Mouse (Mus musculus) erythroblast, embryonic 14.5 days (primary cell): ENCODE data around the gene Pnp. TPM values are rescaled to one million over a fixed set of nuclear protein-coding genes. Genes with fewer than 3 reads are reported as not detected.
"Not testable (repeated sequence)": the region's sequence is repeated elsewhere in the genome, so short reads cannot be mapped to it uniquely, and the experiment has no call there.

Source experiments
- H3K27me3 ChIP-seq: 2 replicates; pipeline ENCODE4 v1.6.1; 2012; ENCODE audit warnings: inconsistent platforms; ENCODE audit not compliant: control insufficient read depth
- H3K36me3 ChIP-seq: 2 replicates; pipeline ENCODE4 v1.6.1; 2012; ENCODE audit warnings: mild to moderate bottlenecking, inconsistent platforms; ENCODE audit not compliant: control insufficient read depth
- H3K4me1 ChIP-seq: 2 replicates; pipeline ENCODE4 v1.6.1; 2012; ENCODE audit warnings: inconsistent platforms; ENCODE audit not compliant: control insufficient read depth
- H3K4me3 ChIP-seq: replicated peaks from 2 replicates; pipeline ENCODE3; 2012; ENCODE audit warnings: moderate library complexity, mild to moderate bottlenecking, inconsistent platforms
- H3K9me3 ChIP-seq: 2 replicates; pipeline ENCODE4 v1.6.1; 2012; ENCODE audit warnings: low read length, inconsistent platforms, mixed read lengths; ENCODE audit not compliant: control insufficient read depth
- GATA1 ChIP-seq: IDR thresholded peaks from 2 replicates; pipeline ENCODE4 v1.6.1; 2012; ENCODE audit warnings: low read length, inconsistent platforms, mixed read lengths
- TAL1 ChIP-seq: IDR thresholded peaks from 3 replicates; pipeline ENCODE4 v1.6.1; 2012; ENCODE audit warnings: low read length, inconsistent platforms, mixed read lengths
- polyA plus RNA-seq: library from polyadenylated mRNA; stranded (reverse); fragments of >175 nt; gene quantifications from 2 replicates; pipeline ENCODE4 v1.2.3, GENCODE M21; 2012

Gene Pnp
- polyA plus RNA-seq, 1 experiment, result 0.20 TPM

- H3K4me1 ChIP-seq, result peaks cover 4% of the 10 kb centered on the region; the same call in 1 of the 2 replicates
- H3K9me3 ChIP-seq, result no peaks in the 10 kb centered on the region
- H3K27me3 ChIP-seq, result no peaks in the 10 kb centered on the region
- H3K4me3 ChIP-seq, result no peak overlapping the region
- H3K36me3 ChIP-seq, result peaks cover 13% of the 10 kb centered on the region
- TF ChIP-seq GATA1 (no peak), TAL1 (no peak)
Observed at GRCm38 (mm10) chr14:50955487-50955886, 24.6 kb downstream of the Pnp start.

- H3K9me3 ChIP-seq, H3K4me1 ChIP-seq, H3K27me3 ChIP-seq: not testable (repeated sequence)
- H3K4me3 ChIP-seq, result peak within 1 kb of the TSS; percentile 62
- peaks cover 13% of the 10 kb centered on the region for H3K36me3 ChIP-seq
Observed at GRCm38 (mm10) chr14:50955942-50956508, 25.1 kb downstream of the Pnp start, which contains the start of gene Pnp2. Gene Pnp2, plus strand, starts transcription at chr14:50955992.

GRCm38 (mm10) chr14:50956724-50957123 is 25.8 kb downstream of the Pnp start:
- H3K27me3 ChIP-seq, H3K4me1 ChIP-seq, H3K9me3 ChIP-seq, H3K36me3 ChIP-seq: not testable (repeated sequence)
- peak overlapping the region; percentile 62 for H3K4me3 ChIP-seq

GRCm38 (mm10) chr14:50957146-50957545 is 26.3 kb downstream of the Pnp start:
- H3K27me3 ChIP-seq, H3K9me3 ChIP-seq, H3K36me3 ChIP-seq, H3K4me1 ChIP-seq: not testable (repeated sequence)
- peak overlapping the region; percentile 62 for H3K4me3 ChIP-seq

- not testable (repeated sequence) for H3K4me3 ChIP-seq, H3K36me3 ChIP-seq
Observed at GRCm38 (mm10) chr14:50958289-50958995, 27.6 kb downstream of the Pnp start.

GRCm38 (mm10) chr14:50968216-50968980 is 37.5 kb downstream of the Pnp start:
- Histone ChIP-seq H3K27me3 (no peaks in the 10 kb centered on the region), H3K36me3 (peaks cover 5% of the 10 kb centered on the region), H3K9me3 (no peaks in the 10 kb centered on the region), H3K4me3 (no peak overlapping the region), H3K4me1 (no peaks in the 10 kb centered on the region)
- TF ChIP-seq GATA1 (no peak), TAL1 (no peak)

More at GRCm38 (mm10) chr14:50958289-50958995, 27.6 kb downstream of the Pnp start:
- not testable (repeated sequence) for H3K4me1 ChIP-seq, H3K27me3 ChIP-seq, H3K9me3 ChIP-seq

- H3K9me3 ChIP-seq, result no peaks in the 10 kb centered on the region
- no peaks in the 10 kb centered on the region for H3K27me3 ChIP-seq
- TF ChIP-seq TAL1 (no peak), GATA1 (no peak)
- no peaks in the 10 kb centered on the region for H3K4me1 ChIP-seq
- H3K36me3 ChIP-seq, result peaks cover under 1% of the 10 kb centered on the region
- no peak overlapping the region for H3K4me3 ChIP-seq
Observed at GRCm38 (mm10) chr14:50969041-50969440, 38.2 kb downstream of the Pnp start.

- Histone ChIP-seq H3K4me3 (no peak overlapping the region), H3K36me3 (no peaks in the 10 kb centered on the region), H3K27me3 (no peaks in the 10 kb centered on the region), H3K9me3 (no peaks in the 10 kb centered on the region), H3K4me1 (no peaks in the 10 kb centered on the region)
- no peak; the same call in 2 of the 3 replicates for TF ChIP-seq TAL1
- no peak for TF ChIP-seq GATA1
Observed at GRCm38 (mm10) chr14:50969558-50970544, 39.0 kb downstream of the Pnp start.

GRCm38 (mm10) chr14:50970822-50971221 is 39.9 kb downstream of the Pnp start:
- TF ChIP-seq GATA1, result no peak
- no peaks in the 10 kb centered on the region for H3K36me3 ChIP-seq
- H3K9me3 ChIP-seq, result no peaks in the 10 kb centered on the region
- no peaks in the 10 kb centered on the region for H3K27me3 ChIP-seq
- no peak overlapping the region for H3K4me3 ChIP-seq
- no peaks in the 10 kb centered on the region for H3K4me1 ChIP-seq

GRCm38 (mm10) chr14:50973054-50973453 is 42.2 kb downstream of the Pnp start:
- not testable (repeated sequence) for H3K4me1 ChIP-seq, H3K27me3 ChIP-seq, H3K9me3 ChIP-seq, H3K36me3 ChIP-seq, H3K4me3 ChIP-seq
